Mouse (Mus musculus): Measurements from ENCODE around the gene Kcnn1. TPM values are rescaled to one million over a fixed set of nuclear protein-coding genes. Genes with fewer than 3 reads are reported as not detected.

Kcnn1 gene
- total RNA-seq, 2 experiments from 2014 or later = 3.0 to 3.1 TPM

Small RNA genes lying within 50 kb of the gene (microRNA-seq; reads per million reads assigned to microRNA genes)
- gene Mir7067 = not detected
- not detected for gene Mir7240

Other genes starting within 250 kb of the Kcnn1 start
- 1 to 10 TPM; 3.3 to 3.6 TPM for gene Lrrc25, start 247.1 kb downstream of the Kcnn1 start, total RNA-seq (2021)
- gene Gdf15, start 230.8 kb downstream of the Kcnn1 start, total RNA-seq (2021) = 1 to 10 TPM in 1 of 2 experiments, under 1 TPM in 1; 0.79 to 1.7 TPM
- gene Pgpep1, start 202.9 kb downstream of the Kcnn1 start, total RNA-seq (2021) = 10 to 100 TPM; 65.7 to 80.6 TPM
- gene Lsm4, start 190.0 kb downstream of the Kcnn1 start, total RNA-seq (2021) = 10 to 100 TPM; 91.5 to 94.7 TPM
- gene Jund, start 164.3 kb downstream of the Kcnn1 start, total RNA-seq (2021) = 100 to 1,000 TPM; 149 to 185 TPM
- gene Iqcn, start 159.8 kb downstream of the Kcnn1 start, total RNA-seq (2021) = under 1 TPM; 0.15 to 0.30 TPM
- not detected for gene Gm3336, start 144.7 kb downstream of the Kcnn1 start, total RNA-seq (2021)
- 1 to 10 TPM; 2.4 to 2.8 TPM for gene Pde4c, start 139.5 kb downstream of the Kcnn1 start, total RNA-seq (2021)
- 10 to 100 TPM; 53.3 to 53.9 TPM for gene Rab3a, start 108.6 kb downstream of the Kcnn1 start, total RNA-seq (2021)
- 100 to 1,000 TPM in 1 of 2 experiments, 10 to 100 TPM in 1; 92.9 to 106 TPM for gene Mpv17l2, start 102.3 kb downstream of the Kcnn1 start, total RNA-seq (2021)
- gene Pik3r2, start 86.5 kb downstream of the Kcnn1 start, total RNA-seq (2021) = 10 to 100 TPM; 37.7 to 46.4 TPM
- 10 to 100 TPM; 17.7 to 22.8 TPM for gene Mast3, start 58.2 kb downstream of the Kcnn1 start, total RNA-seq (2021)
- gene Il12rb1, start 54.8 kb downstream of the Kcnn1 start, total RNA-seq (2021) = under 1 TPM; 0.67 to 0.87 TPM
- 10 to 100 TPM; 11.2 to 13.8 TPM for gene Arrdc2, start 23.5 kb downstream of the Kcnn1 start, total RNA-seq (2021)
- 10 to 100 TPM; 42.0 to 42.6 TPM for gene Ccdc124, start 10.7 kb upstream of the Kcnn1 start, total RNA-seq (2021)
- under 1 TPM; 0.27 to 0.42 TPM for gene Slc5a5, start 29.5 kb upstream of the Kcnn1 start, total RNA-seq (2021)
- 1,000 to 10,000 TPM; 1,717 to 1,755 TPM for gene Rpl18a, start 34.2 kb upstream of the Kcnn1 start, total RNA-seq (2021)
- gene Map1s, start 42.7 kb upstream of the Kcnn1 start, total RNA-seq (2021) = 10 to 100 TPM; 26.7 to 30.2 TPM